8 mouse cellular contexts compared by ENCODE assay signal in genomic region chr14:75863549-75864409, GRCm38 (mm10). TPM values are rescaled to one million over a fixed set of nuclear protein-coding genes. Genes with fewer than 3 reads are reported as not detected.
A peak's percentile ranks its signal among the peaks of the same experiment; 100 is the strongest.
DNase-seq lines count a peak whose midpoint lies in the region; ATAC-seq and TF ChIP-seq lines count a peak whose summit lies in the region.

No protein-coding gene starts in this region.

- TF ChIP-seq CTCF in ES-Bruce4 (IDR thresholded peaks at IDR 0.05; ENCODE audit: low read depth, low read length): no peak
- TF ChIP-seq CTCF in lung, adult 2 months (IDR thresholded peaks at IDR 0.05; ENCODE audit: insufficient read depth, low read length): no peak

- H3K4me3 ChIP-seq in ES-Bruce4 (ENCODE audit: low read depth, low read length): no peak overlapping the region
- H3K4me3 ChIP-seq in lung, adult 2 months (replicated peaks; ENCODE audit: extremely low read depth, low read depth, low read length): no peak overlapping the region

- ATAC-seq in erythroblast, adult 5-6 weeks (replicated peaks; ENCODE audit: low FRiP score, poor library complexity, severe bottlenecking): no peak

- DNase-seq in embryo, embryonic 10 days (ENCODE audit: low spot score): peak; percentile 87
- DNase-seq in heart, adult 11 months: peak; percentile 99
- DNase-seq in kidney, adult 11 months: peak; percentile 84
- peak; percentile 52 for DNase-seq in lung, adult 2 months
- DNase-seq in ovary, adult 18-20 months (ENCODE audit: low spot score): peak; percentile 74
- DNase-seq in thymus, postnatal 36 days: no peak

- H3K9ac ChIP-seq in ES-Bruce4 (ENCODE audit: low read depth, poor library complexity, severe bottlenecking): no peak overlapping the region

- peak; percentile 93 for TF ChIP-seq EP300 in ES-Bruce4 (IDR thresholded peaks at IDR 0.05; ENCODE audit: insufficient read depth, low read depth, low read length)

- H3K27ac ChIP-seq in ES-Bruce4 (ENCODE audit: insufficient read depth, low read length): peak overlapping the region; percentile 83

- H3K9me3 ChIP-seq in ES-Bruce4 (replicated peaks; ENCODE audit: control insufficient read depth, insufficient read depth, low read length, poor library complexity, severe bottlenecking): no peaks in the 10 kb centered on the region

- H3K36me3 ChIP-seq in ES-Bruce4 (ENCODE audit: control insufficient read depth, insufficient read depth, low read length, poor library complexity, severe bottlenecking): no peaks in the 10 kb centered on the region

- no peak for TF ChIP-seq POLR2A in ES-Bruce4 (IDR thresholded peaks at IDR 0.05; ENCODE audit: insufficient read depth, low read length)
- no peak for TF ChIP-seq POLR2A in lung, adult 2 months (IDR thresholded peaks at IDR 0.05; ENCODE audit: borderline replicate concordance, extremely low read depth, low read depth, low read length)

- H3K27me3 ChIP-seq in ES-Bruce4 (ENCODE audit: control insufficient read depth, insufficient read depth, low read length, poor library complexity, severe bottlenecking): no peaks in the 10 kb centered on the region

- WGBS in lung, adult 2 months: 15% methylated on average over 7 of the region's 7 CpGs

- no peaks in the 10 kb centered on the region for H3K4me1 ChIP-seq in ES-Bruce4 (ENCODE audit: control insufficient read depth, insufficient read depth, low read length)
- H3K4me1 ChIP-seq in lung, adult 2 months (ENCODE audit: control insufficient read depth, insufficient read depth, low read length): peaks cover 7% of the 10 kb centered on the region

RNA-seq across cellular contexts. Expression of gene Tpt1, which starts 18.9 kb away (rescaled TPM):
- polyA plus RNA-seq in ES-Bruce4 (2011; ENCODE audit: insufficient read depth, insufficient read length, low read depth, missing spikeins): 3,060 and 3,539 TPM in 2 replicates
- polyA plus RNA-seq in lung, adult 2 months (2012; rRNA removed): 1,159 and 1,652 TPM in 2 replicates
- total RNA-seq in erythroblast, adult 5-6 weeks (2015; ENCODE audit: low replicate concordance): 1,739 and 1,947 TPM in 2 replicates
- total RNA-seq in erythroblast, adult 5-6 weeks (2017; ENCODE audit: low replicate concordance): 548 and 914 TPM in 2 replicates

Comparison
In these comparisons a context has a peak if more than half of its experiments do, and no peak if none do; other contexts are left out.
1. DNase-seq: peak in embryo, embryonic 10 days (single experiment), heart, adult 11 months (single experiment), kidney, adult 11 months (single experiment), lung, adult 2 months (single experiment) and ovary, adult 18-20 months (single experiment); none in thymus, postnatal 36 days (0 of 2).